Mouse (Mus musculus): Measurements from ENCODE around the gene Reps2. TPM values are rescaled to one million over a fixed set of nuclear protein-coding genes. Genes with fewer than 3 reads are reported as not detected.

Reps2 gene
- polyA plus RNA-seq, 1 experiment from 2014 or later, result 1.2 TPM

- no peak overlapping the region for H3K4me3 ChIP-seq (replicated peaks)
- no peak overlapping the region for H3K9ac ChIP-seq
- H3K36me3 ChIP-seq, result no peaks in the 10 kb centered on the region
- H3K27me3 ChIP-seq (replicated peaks), result no peaks in the 10 kb centered on the region
- no peaks in the 10 kb centered on the region for H3K4me1 ChIP-seq
- H3K4me2 ChIP-seq, result no peak overlapping the region
- no peak for ATAC-seq (ENCODE audit: insufficient read depth, low FRiP score, low read depth)
- no peak overlapping the region for H3K27ac ChIP-seq
- no peaks in the 10 kb centered on the region for H3K9me3 ChIP-seq
- 89% methylated on average over 4 of the region's 4 CpGs for WGBS
These were observed 236.2 kb downstream of the Reps2 start for GRCm38 (mm10) chrX:162407291-162407690.

- WGBS, result 62% methylated on average over 3 of the region's 3 CpGs
- H3K27ac ChIP-seq, result no peak overlapping the region
These were observed 241.0 kb downstream of the Reps2 start for GRCm38 (mm10) chrX:162402487-162402886.

GRCm38 (mm10) chrX:162380730-162381129, 262.7 kb downstream of the Reps2 start:
- no peak overlapping the region for H3K27ac ChIP-seq
- H3K4me3 ChIP-seq (replicated peaks), result no peak overlapping the region
- H3K27me3 ChIP-seq (replicated peaks), result no peaks in the 10 kb centered on the region
- H3K9me3 ChIP-seq, result no peaks in the 10 kb centered on the region
- H3K4me2 ChIP-seq, result no peak overlapping the region
- ATAC-seq (ENCODE audit: insufficient read depth, low FRiP score, low read depth), result no peak
- H3K4me1 ChIP-seq, result no peaks in the 10 kb centered on the region
- WGBS, result 86% methylated on average over 1 of the region's 1 CpGs
- H3K9ac ChIP-seq, result no peak overlapping the region
- no peaks in the 10 kb centered on the region for H3K36me3 ChIP-seq

More at GRCm38 (mm10) chrX:162402487-162402886, 241.0 kb downstream of the Reps2 start:
- H3K4me1 ChIP-seq, result no peaks in the 10 kb centered on the region
- no peak overlapping the region for H3K4me3 ChIP-seq (replicated peaks)
- no peaks in the 10 kb centered on the region for H3K9me3 ChIP-seq
- H3K27me3 ChIP-seq (replicated peaks), result no peaks in the 10 kb centered on the region
- no peak for ATAC-seq (ENCODE audit: insufficient read depth, low FRiP score, low read depth)
- H3K9ac ChIP-seq, result no peak overlapping the region
- no peak overlapping the region for H3K4me2 ChIP-seq
- H3K36me3 ChIP-seq, result no peaks in the 10 kb centered on the region

DNA sequence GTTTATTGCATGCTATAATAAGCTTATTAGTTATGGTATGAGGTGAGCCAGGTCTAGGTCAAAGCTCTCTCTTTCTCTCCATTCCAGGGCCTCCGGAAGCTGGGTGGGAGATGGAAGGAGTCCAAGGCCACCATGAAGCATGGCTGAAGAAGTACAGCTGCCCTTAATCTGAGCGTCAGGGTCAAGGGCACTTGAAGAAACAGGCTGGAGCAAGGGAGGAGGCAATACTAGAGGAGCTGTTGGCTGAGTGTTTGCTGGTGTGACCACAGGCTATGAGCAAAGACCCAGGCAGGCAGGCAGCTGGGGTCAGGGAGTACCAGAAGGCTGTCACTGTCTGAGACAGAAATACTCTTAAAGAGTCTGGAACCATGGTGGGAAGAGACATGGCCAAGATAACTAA, 280.2 kb downstream of the Reps2 start:
- H3K9ac ChIP-seq, result no peak overlapping the region
- no peaks in the 10 kb centered on the region for H3K36me3 ChIP-seq
- no peaks in the 10 kb centered on the region for H3K9me3 ChIP-seq
- WGBS, result 44% methylated on average over 2 of the region's 2 CpGs
- H3K27me3 ChIP-seq (replicated peaks), result no peaks in the 10 kb centered on the region
- H3K4me2 ChIP-seq, result no peak overlapping the region
- no peak overlapping the region for H3K27ac ChIP-seq
- no peak for ATAC-seq (ENCODE audit: insufficient read depth, low FRiP score, low read depth)
- no peak overlapping the region for H3K4me3 ChIP-seq (replicated peaks)
- no peaks in the 10 kb centered on the region for H3K4me1 ChIP-seq

Other genes starting within 250 kb of the Reps2 start
- 591 and 639 TPM in 2 replicates for gene Rbbp7, start 116.8 kb upstream of the Reps2 start, polyA plus RNA-seq (2015; fragmentation: Nextera tagmentation; extraction: Ambion mirVana)
- gene Txlng, start 185.8 kb upstream of the Reps2 start, polyA plus RNA-seq (2015; fragmentation: Nextera tagmentation; extraction: Ambion mirVana), result 12.9 and 15.6 TPM in 2 replicates
- gene Syap1, start 244.8 kb upstream of the Reps2 start, polyA plus RNA-seq (2015; fragmentation: Nextera tagmentation; extraction: Ambion mirVana), result 37.8 and 38.0 TPM in 2 replicates